Mouse (Mus musculus) lung, embryonic 14.5 days (tissue): ENCODE measurements around the gene Erg28. TPM values are rescaled to one million over a fixed set of nuclear protein-coding genes. Genes with fewer than 3 reads are reported as not detected.

Experiments
- ATAC-seq: fragments of 200-750 bp; cut with Nextera tagmentation; 2 replicates; pipeline ENCODE4 v1.8.0; 2017; ENCODE audit warnings: mild to moderate bottlenecking, moderate TSS enrichment, moderate library complexity; ENCODE audit not compliant: insufficient read depth
- DNase-seq: peaks from one replicate; pipeline ENCODE4 v3.0.0-alpha.2; 2015
- H3K27ac ChIP-seq: fragments of 300-500 bp; sonication (generic); 2 replicates; pipeline ENCODE4 v1.5.1; 2014; ENCODE audit warnings: low read depth, mild to moderate bottlenecking, moderate library complexity
- H3K27me3 ChIP-seq: fragments of 300-500 bp; sonication (generic); 2 replicates; pipeline ENCODE4 v1.6.1; 2014; ENCODE audit warnings: low read length, control low read depth; ENCODE audit not compliant: insufficient read depth
- H3K36me3 ChIP-seq: fragments of 300-500 bp; sonication (generic); 2 replicates; pipeline ENCODE4 v1.6.1; 2014; ENCODE audit warnings: control low read depth; ENCODE audit not compliant: insufficient read depth
- H3K4me1 ChIP-seq: fragments of 300-500 bp; sonication (generic); 2 replicates; pipeline ENCODE4 v1.6.1; 2014; ENCODE audit warnings: antibody characterized with exemption, control low read depth; ENCODE audit not compliant: insufficient read depth
- H3K4me2 ChIP-seq: fragments of 300-500 bp; sonication (generic); 2 replicates; pipeline ENCODE4 v1.6.1; 2014; ENCODE audit warnings: mild to moderate bottlenecking
- H3K4me3 ChIP-seq: fragments of 300-500 bp; sonication (generic); 2 replicates; pipeline ENCODE4 v1.5.1; 2014; ENCODE audit warnings: low read depth, low read length
- H3K9ac ChIP-seq: fragments of 300-500 bp; sonication (generic); 2 replicates; pipeline ENCODE4 v1.6.1; 2014
- H3K9me3 ChIP-seq: fragments of 300-500 bp; sonication (generic); 2 replicates; pipeline ENCODE4 v1.6.1; 2016; ENCODE audit warnings: low read depth, low read length, control low read depth
- CTCF ChIP-seq: IDR thresholded peaks from 2 replicates; pipeline ENCODE4 v1.5.1; 2016; ENCODE audit warnings: antibody characterized with exemption, low read depth
- WGBS: fragments of 180-500 bp; shearing (Covaris S2); extraction: QIAGEN DNeasy Blood & Tissue Kit; methylation state at CpG from one replicate; pipeline ENCODE4 v1.1.7; 2014; 5-methylcytosine and 5-hydroxymethylcytosine counted together
- polyA plus RNA-seq: library from polyadenylated mRNA; unstranded; fragments of >200 nt; fragmentation: Nextera tagmentation; extraction: Ambion mirVana; gene quantifications from 2 replicates; pipeline ENCODE4 v1.2.1, GENCODE M21; 2014

Gene Erg28
- polyA plus RNA-seq, result 113 and 118 TPM in 2 replicates

- peaks cover 25% of the 10 kb centered on the region; the same call in 1 of the 2 replicates for H3K36me3 ChIP-seq
- no peaks in the 10 kb centered on the region for H3K9me3 ChIP-seq
- H3K4me1 ChIP-seq, result 0 out of 2 replicates have a peak, but pooled peaks cover 3% of the 10 kb centered on the region
- H3K27me3 ChIP-seq, result no peaks in the 10 kb centered on the region
- DNase-seq (peak; percentile 97), ATAC-seq (peak; percentile 99)
- H3K9ac ChIP-seq, result peak within 1 kb of the TSS; percentile 70
- H3K27ac ChIP-seq, result peak within 1 kb of the TSS; percentile 98
- peak within 1 kb of the TSS; percentile 78 for H3K4me3 ChIP-seq
- WGBS, result under 1% methylated on average over 67 of the region's 67 CpGs
- H3K4me2 ChIP-seq, result peak within 1 kb of the TSS; percentile 71
- no peak for TF ChIP-seq CTCF
Measured at GRCm38 (mm10) chr12:85824438-85825264, at the start of gene Erg28, which contains the start of gene Ttll5. Erg28 (minus strand) TSS chr12:85824550. Ttll5 (plus strand) TSS chr12:85824659.

- H3K4me3 ChIP-seq, result no peak overlapping the region
- H3K27ac ChIP-seq, result peak overlapping the region; percentile 87
- no peak for TF ChIP-seq CTCF
- 0 out of 2 replicates have a peak overlapping the region, but pooled peaks have one; percentile 18 for H3K4me2 ChIP-seq
- H3K4me1 ChIP-seq, result no peaks in the 10 kb centered on the region
- H3K27me3 ChIP-seq, result no peaks in the 10 kb centered on the region
- 0 out of 2 replicates have a peak, but pooled peaks cover 3% of the 10 kb centered on the region for H3K36me3 ChIP-seq
- H3K9ac ChIP-seq, result no peak overlapping the region
- peak; percentile 65 for DNase-seq
- peak; percentile 92 for ATAC-seq
- 35% methylated on average over 6 of the region's 6 CpGs for WGBS
- no peaks in the 10 kb centered on the region for H3K9me3 ChIP-seq
Measured at GRCm38 (mm10) chr12:85869423-85869822, 45.1 kb upstream of the Erg28 start.

GRCm38 (mm10) chr12:85867125-85867524 is 42.8 kb upstream of the Erg28 start:
- H3K27ac ChIP-seq, result no peak overlapping the region
- no peak overlapping the region for H3K9ac ChIP-seq
- TF ChIP-seq CTCF, result peak; percentile 35
- H3K36me3 ChIP-seq, result peaks cover 4% of the 10 kb centered on the region; the same call in 1 of the 2 replicates
- H3K4me3 ChIP-seq, result no peak overlapping the region
- no peaks in the 10 kb centered on the region for H3K4me1 ChIP-seq
- no peaks in the 10 kb centered on the region for H3K27me3 ChIP-seq
- DNase-seq (no peak), ATAC-seq (no peak)
- H3K9me3 ChIP-seq, result no peaks in the 10 kb centered on the region
- no peak overlapping the region for H3K4me2 ChIP-seq

GRCm38 (mm10) chr12:85866624-85867023 is 42.3 kb upstream of the Erg28 start:
- H3K4me3 ChIP-seq, result no peak overlapping the region
- TF ChIP-seq CTCF, result no peak
- 59% methylated on average over 4 of the region's 4 CpGs for WGBS
- H3K9me3 ChIP-seq, result no peaks in the 10 kb centered on the region
- H3K27me3 ChIP-seq, result no peaks in the 10 kb centered on the region
- H3K36me3 ChIP-seq, result peaks cover 4% of the 10 kb centered on the region; the same call in 1 of the 2 replicates
- ATAC-seq (no peak; the same call in 1 of the 2 replicates), DNase-seq (peak; percentile 43)
- no peak overlapping the region for H3K9ac ChIP-seq
- H3K27ac ChIP-seq, result 0 out of 2 replicates have a peak overlapping the region, but pooled peaks have one; percentile 42
- no peak overlapping the region for H3K4me2 ChIP-seq
- no peaks in the 10 kb centered on the region for H3K4me1 ChIP-seq

DNA sequence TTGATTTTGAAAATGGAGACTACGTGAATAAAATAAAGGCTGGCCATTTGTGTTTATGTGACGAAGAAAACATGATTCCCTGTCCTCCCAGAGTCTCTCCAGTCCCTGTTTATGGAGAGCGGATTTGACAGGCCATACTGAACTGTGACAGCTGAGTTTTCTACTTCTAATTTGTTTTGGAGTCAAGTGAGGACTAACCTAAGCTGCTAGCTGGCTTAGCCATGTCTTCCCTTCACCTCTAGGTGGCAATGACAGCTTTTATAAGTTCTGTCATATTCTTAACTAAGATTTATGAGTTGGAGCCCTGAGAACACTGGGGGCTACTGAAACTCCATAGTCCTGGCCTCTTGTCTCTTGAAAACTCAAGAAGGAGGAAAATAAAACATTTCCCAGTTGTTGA is 41.2 kb upstream of the Erg28 start:
- 65% methylated on average over 3 of the region's 3 CpGs for WGBS
- DNase-seq, result peak; percentile 74
- Histone ChIP-seq H3K4me1 (no peaks in the 10 kb centered on the region), H3K9ac (no peak overlapping the region), H3K27me3 (no peaks in the 10 kb centered on the region), H3K36me3 (peaks cover 4% of the 10 kb centered on the region; the same call in 1 of the 2 replicates), H3K27ac (no peak overlapping the region), H3K4me3 (no peak overlapping the region), H3K4me2 (no peak overlapping the region), H3K9me3 (no peaks in the 10 kb centered on the region)
- TF ChIP-seq CTCF, result peak; percentile 66
- no peak for ATAC-seq

DNA sequence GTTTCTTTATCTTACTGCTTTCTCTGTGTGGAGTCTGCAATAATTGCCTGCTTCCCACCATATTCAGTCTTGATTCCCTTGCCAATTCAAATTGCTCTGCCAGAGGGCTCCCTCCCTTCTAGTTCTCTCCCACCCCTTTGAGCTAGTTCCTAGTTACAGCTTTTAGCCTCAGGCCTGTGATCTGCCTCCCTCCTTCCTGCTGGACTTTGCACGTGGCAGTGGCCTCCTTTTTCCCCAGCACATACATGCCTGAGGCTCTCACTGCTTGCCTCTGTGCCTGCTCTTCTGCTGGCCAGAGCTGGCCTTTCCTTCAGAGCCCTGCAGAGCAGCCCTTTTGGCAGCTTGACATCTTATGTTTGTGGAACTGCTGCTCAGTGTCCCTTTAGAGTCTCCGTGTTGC is 38.2 kb upstream of the Erg28 start:
- WGBS, result 40% methylated on average over 2 of the region's 2 CpGs
- Histone ChIP-seq H3K9ac (no peak overlapping the region), H3K4me2 (no peak overlapping the region), H3K9me3 (no peaks in the 10 kb centered on the region), H3K4me1 (0 out of 2 replicates have a peak, but pooled peaks cover 3% of the 10 kb centered on the region), H3K4me3 (no peak overlapping the region), H3K27me3 (no peaks in the 10 kb centered on the region), H3K27ac (peak overlapping the region; percentile 26; the same call in 1 of the 2 replicates), H3K36me3 (peaks cover 4% of the 10 kb centered on the region; the same call in 1 of the 2 replicates)
- TF ChIP-seq CTCF, result no peak
- ATAC-seq, result no peak
- DNase-seq, result no peak
